Mouse (Mus musculus): ENCODE measurements around the gene Basp1.

DNA sequence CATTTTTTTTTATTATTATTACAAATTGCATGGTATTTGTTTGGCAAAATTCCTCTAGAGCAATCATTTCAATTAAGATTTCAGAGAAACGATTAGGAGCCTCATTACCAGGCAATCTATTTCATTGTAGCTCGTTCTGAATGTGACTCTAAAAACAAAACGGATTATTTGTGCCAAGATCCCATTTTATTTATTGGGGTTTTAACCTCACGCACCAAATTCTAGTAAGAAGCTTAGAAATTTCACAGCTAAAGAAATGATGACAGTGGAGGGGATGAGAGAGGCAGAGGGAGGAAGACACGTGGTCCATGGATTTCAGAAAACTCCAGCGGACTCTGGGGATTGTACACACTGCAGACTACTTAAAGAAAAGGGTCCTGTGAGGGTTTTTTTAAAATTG is 33.6 kb upstream of the Basp1 start:
- TF ChIP-seq POLR2A (IDR thresholded peaks at IDR 0.05; ENCODE audit: borderline replicate concordance, control insufficient read depth, low read depth, low read length) (no peak), CTCF (IDR thresholded peaks at IDR 0.05; ENCODE audit: control insufficient read depth, insufficient read depth, low read length) (no peak)
